Mouse (Mus musculus): ENCODE measurements around the gene Olfr1102. TPM values are rescaled to one million over a fixed set of nuclear protein-coding genes. Genes with fewer than 3 reads are reported as not detected.

The Olfr1102 gene
- not detected in 2 replicates for polyA plus RNA-seq (2015; fragmentation: Nextera tagmentation; extraction: Ambion mirVana)

DNA sequence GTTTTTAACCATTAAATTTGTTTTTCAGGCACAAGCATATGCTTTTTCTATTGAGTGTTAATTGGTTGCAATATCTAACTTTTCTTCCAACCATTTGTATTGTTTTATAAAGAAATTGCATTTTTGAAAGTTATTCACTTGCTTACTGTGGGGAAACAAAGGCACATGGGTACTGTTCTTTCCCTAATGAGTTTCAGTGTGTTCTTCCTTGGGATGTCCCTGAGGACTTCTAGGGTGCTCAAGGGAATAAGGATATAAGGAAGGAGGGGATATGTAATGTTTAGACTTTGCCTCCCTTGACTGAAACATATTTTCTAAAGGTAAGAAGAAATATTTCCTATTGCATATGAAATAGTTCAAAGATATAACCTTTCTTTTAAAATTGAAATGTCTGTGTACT is at the start of gene Olfr1102:
Gene Olfr1102 (plus strand): TSS at position 301 of the 400 bp plus-strand sequence.

DNA sequence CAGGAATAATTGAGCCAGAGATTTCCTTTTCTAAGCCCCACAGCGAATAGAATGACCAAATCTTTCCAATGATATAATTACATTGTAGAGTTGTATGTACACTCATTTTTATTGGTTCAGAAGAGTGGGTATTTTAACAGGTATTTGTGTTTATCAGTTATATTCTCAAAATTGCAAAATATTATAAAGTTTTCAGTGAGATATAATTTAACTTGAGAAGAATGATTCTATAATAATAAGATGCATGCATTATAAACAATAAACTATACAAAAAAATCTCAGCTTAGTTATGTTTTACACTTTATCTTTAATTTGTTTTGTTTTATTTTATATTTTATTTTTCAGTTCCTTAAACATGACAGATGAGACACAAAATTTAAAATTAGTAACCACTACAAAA is 37.6 kb upstream of the Olfr1102 start, which contains the start of gene Olfr1099:
Gene Olfr1099 (minus strand): TSS at position 101 of the 400 bp plus-strand sequence.

GRCm38 (mm10) chr2:86979854-86980253 is 18.3 kb upstream of the Olfr1102 start, which contains the start of gene Olfr1100:
Gene Olfr1100, minus strand, starts transcription at chr2:86979954.

DNA sequence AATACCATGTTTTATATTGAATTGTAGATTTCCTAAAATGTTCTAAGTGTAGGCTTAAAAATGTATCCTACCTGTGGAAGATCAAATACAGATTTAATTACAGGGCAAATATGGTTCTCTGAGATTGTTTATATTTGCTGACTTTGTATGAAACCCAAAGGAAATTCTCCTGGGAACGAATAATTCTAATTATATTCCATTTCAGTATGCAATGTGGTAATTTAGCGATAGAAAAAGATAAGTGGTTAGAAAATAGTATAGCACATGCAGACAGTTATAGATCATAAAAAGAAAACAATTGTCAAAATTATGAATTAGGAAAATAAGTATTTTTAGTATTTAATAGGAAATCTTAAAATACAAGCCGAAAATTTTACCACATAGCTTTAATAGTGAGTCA is 7.1 kb upstream of the Olfr1102 start, which contains the start of gene Olfr1101:
Gene Olfr1101 (minus strand): TSS at position 101 of the 400 bp plus-strand sequence.

GRCm38 (mm10) chr2:87026980-87027379 is 28.8 kb downstream of the Olfr1102 start, which contains the start of gene Olfr1104:
Gene Olfr1104, minus strand, starts transcription at chr2:87027080.

DNA sequence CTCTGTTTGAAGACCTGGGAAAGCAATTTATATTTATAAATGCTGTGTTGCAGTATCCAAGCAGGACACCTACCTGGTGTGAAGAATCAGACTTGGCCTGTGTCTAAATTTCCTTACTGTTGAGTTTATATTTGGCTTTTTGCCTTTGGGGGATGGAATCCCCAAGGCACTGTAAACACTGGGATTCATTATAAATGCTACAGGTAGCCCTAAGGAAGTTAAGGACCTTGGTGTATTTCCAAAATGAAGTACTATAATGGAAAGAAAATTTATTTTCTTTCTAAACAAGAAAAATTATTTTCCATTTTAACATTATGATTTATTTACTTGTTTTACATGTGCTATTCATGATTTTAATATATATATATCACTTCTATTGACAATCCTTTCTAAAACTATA is 38.2 kb downstream of the Olfr1102 start, which contains the start of gene Olfr1105:
Gene Olfr1105 (minus strand): TSS at position 101 of the 400 bp plus-strand sequence.

GRCm38 (mm10) chr2:87052173-87052572 is 54.0 kb downstream of the Olfr1102 start, which contains the start of gene Olfr1106:
Gene Olfr1106, minus strand, starts transcription at chr2:87052273.

Other genes starting within 250 kb of the Olfr1102 start
- not detected in 2 replicates for gene Olfr1090, start 239.4 kb upstream of the Olfr1102 start, polyA plus RNA-seq (2015; fragmentation: Nextera tagmentation; extraction: Ambion mirVana)
- gene Olfr1093, start 215.9 kb upstream of the Olfr1102 start, polyA plus RNA-seq (2015; fragmentation: Nextera tagmentation; extraction: Ambion mirVana): not detected in 2 replicates
- not detected in 2 replicates for gene Olfr141, start 188.4 kb upstream of the Olfr1102 start, polyA plus RNA-seq (2015; fragmentation: Nextera tagmentation; extraction: Ambion mirVana)
- gene Olfr1094, start 173.7 kb upstream of the Olfr1102 start, polyA plus RNA-seq (2015; fragmentation: Nextera tagmentation; extraction: Ambion mirVana): not detected in 2 replicates
- not detected in 2 replicates for gene Olfr1095, start 146.7 kb upstream of the Olfr1102 start, polyA plus RNA-seq (2015; fragmentation: Nextera tagmentation; extraction: Ambion mirVana)
- gene Gm13723, start 123.6 kb upstream of the Olfr1102 start, polyA plus RNA-seq (2015; fragmentation: Nextera tagmentation; extraction: Ambion mirVana): not detected in 2 replicates
- gene Olfr1097, start 106.2 kb upstream of the Olfr1102 start, polyA plus RNA-seq (2015; fragmentation: Nextera tagmentation; extraction: Ambion mirVana): not detected in 2 replicates
- gene Olfr1098, start 73.9 kb upstream of the Olfr1102 start, polyA plus RNA-seq (2015; fragmentation: Nextera tagmentation; extraction: Ambion mirVana): not detected in 2 replicates
- not detected in 2 replicates for gene Olfr1099, start 37.7 kb upstream of the Olfr1102 start, polyA plus RNA-seq (2015; fragmentation: Nextera tagmentation; extraction: Ambion mirVana)
- not detected in 2 replicates for gene Olfr1100, start 18.4 kb upstream of the Olfr1102 start, polyA plus RNA-seq (2015; fragmentation: Nextera tagmentation; extraction: Ambion mirVana)
- gene Olfr1101, start 7.2 kb upstream of the Olfr1102 start, polyA plus RNA-seq (2015; fragmentation: Nextera tagmentation; extraction: Ambion mirVana): not detected in 2 replicates
- gene Olfr1104, start 28.7 kb downstream of the Olfr1102 start, polyA plus RNA-seq (2015; fragmentation: Nextera tagmentation; extraction: Ambion mirVana): not detected in 2 replicates
- gene Olfr1105, start 38.1 kb downstream of the Olfr1102 start, polyA plus RNA-seq (2015; fragmentation: Nextera tagmentation; extraction: Ambion mirVana): not detected in 2 replicates
- not detected in 2 replicates for gene Olfr1106, start 53.9 kb downstream of the Olfr1102 start, polyA plus RNA-seq (2015; fragmentation: Nextera tagmentation; extraction: Ambion mirVana)
- not detected in 2 replicates for gene Olfr1107, start 77.4 kb downstream of the Olfr1102 start, polyA plus RNA-seq (2015; fragmentation: Nextera tagmentation; extraction: Ambion mirVana)
- not detected in 2 replicates for gene Olfr1109, start 97.6 kb downstream of the Olfr1102 start, polyA plus RNA-seq (2015; fragmentation: Nextera tagmentation; extraction: Ambion mirVana)
- gene Olfr259, start 116.2 kb downstream of the Olfr1102 start, polyA plus RNA-seq (2015; fragmentation: Nextera tagmentation; extraction: Ambion mirVana): not detected in 2 replicates
- gene Olfr1110, start 141.9 kb downstream of the Olfr1102 start, polyA plus RNA-seq (2015; fragmentation: Nextera tagmentation; extraction: Ambion mirVana): not detected in 2 replicates
- not detected in 2 replicates for gene Olfr1111, start 154.2 kb downstream of the Olfr1102 start, polyA plus RNA-seq (2015; fragmentation: Nextera tagmentation; extraction: Ambion mirVana)
- gene Olfr1112, start 189.4 kb downstream of the Olfr1102 start, polyA plus RNA-seq (2015; fragmentation: Nextera tagmentation; extraction: Ambion mirVana): not detected in 2 replicates
- gene Olfr1113, start 210.6 kb downstream of the Olfr1102 start, polyA plus RNA-seq (2015; fragmentation: Nextera tagmentation; extraction: Ambion mirVana): not detected in 2 replicates
- not detected in 2 replicates for gene Olfr1115, start 249.6 kb downstream of the Olfr1102 start, polyA plus RNA-seq (2015; fragmentation: Nextera tagmentation; extraction: Ambion mirVana)

Measured in spleen, postnatal 0 days (tissue).